Mouse (Mus musculus) neural tube, embryonic 10.5 days (tissue): ENCODE measurements around the gene Zc3h12d.
A peak's percentile ranks its signal among the peaks of the same experiment; 100 is the strongest.

Experiments used
- DNase-seq: peaks from one replicate; pipeline ENCODE4 v3.0.0-alpha.2; 2017; ENCODE audit warnings: low spot score; ENCODE audit errors: extremely low spot score

The Zc3h12d gene

GRCm38 (mm10) chr10:7832171-7832676, at the start of gene Zc3h12d:
TSS of gene Zc3h12d (plus strand) at chr10:7832470.
- DNase-seq: peak; percentile 34

GRCm38 (mm10) chr10:7787319-7787718, 45.0 kb upstream of the Zc3h12d start:
- no peak for DNase-seq

GRCm38 (mm10) chr10:7792254-7792750, 40.0 kb upstream of the Zc3h12d start:
- no peak for DNase-seq

- peak; percentile 85 for DNase-seq
Measured at GRCm38 (mm10) chr10:7792751-7793385, 39.4 kb upstream of the Zc3h12d start, which contains the start of the genes Ginm1 and Ppil4. TSS of gene Ginm1 (minus strand) at chr10:7792824. TSS of gene Ppil4 (plus strand) at chr10:7792891.

GRCm38 (mm10) chr10:7801258-7801657, 31.0 kb upstream of the Zc3h12d start:
- DNase-seq: no peak

GRCm38 (mm10) chr10:7802519-7803140, 29.6 kb upstream of the Zc3h12d start:
- no peak for DNase-seq

- peak; percentile 27 for DNase-seq
Measured at GRCm38 (mm10) chr10:7809937-7810336, 22.3 kb upstream of the Zc3h12d start.

- no peak for DNase-seq
Measured at GRCm38 (mm10) chr10:7816476-7816875, 15.8 kb upstream of the Zc3h12d start.

GRCm38 (mm10) chr10:7818676-7819075, 13.6 kb upstream of the Zc3h12d start:
- no peak for DNase-seq

- DNase-seq: no peak
Measured at GRCm38 (mm10) chr10:7819156-7819555, 13.1 kb upstream of the Zc3h12d start.

GRCm38 (mm10) chr10:7819603-7820002, 12.7 kb upstream of the Zc3h12d start:
- no peak for DNase-seq

GRCm38 (mm10) chr10:7820171-7820570, 12.1 kb upstream of the Zc3h12d start:
- DNase-seq: no peak

GRCm38 (mm10) chr10:7821981-7822380, 10.3 kb upstream of the Zc3h12d start:
- DNase-seq: no peak

- no peak for DNase-seq
Measured at GRCm38 (mm10) chr10:7824663-7825280, 7.5 kb upstream of the Zc3h12d start.

- no peak for DNase-seq
Measured at GRCm38 (mm10) chr10:7825281-7825665, 7.0 kb upstream of the Zc3h12d start.

GRCm38 (mm10) chr10:7826106-7826505, 6.2 kb upstream of the Zc3h12d start:
- DNase-seq: no peak

GRCm38 (mm10) chr10:7833377-7834165, 1.3 kb downstream of the Zc3h12d start:
- DNase-seq: no peak

GRCm38 (mm10) chr10:7834671-7835225, 2.5 kb downstream of the Zc3h12d start:
- DNase-seq: no peak

- DNase-seq: no peak
Measured at GRCm38 (mm10) chr10:7836902-7837301, 4.6 kb downstream of the Zc3h12d start.

GRCm38 (mm10) chr10:7837446-7837845, 5.2 kb downstream of the Zc3h12d start:
- DNase-seq: no peak

- DNase-seq: no peak
Measured at GRCm38 (mm10) chr10:7838036-7838435, 5.8 kb downstream of the Zc3h12d start.
